Mouse (Mus musculus) C2C12 (cell line): ENCODE results near the gene Nfx1. TPM values are rescaled to one million over a fixed set of nuclear protein-coding genes. Genes with fewer than 3 reads are reported as not detected.

Source experiments
- H3K27me3 ChIP-seq: one replicate; pipeline ENCODE4 v1.6.1; 2011; ENCODE audit not compliant: control insufficient read depth, insufficient read depth, insufficient read length
- H3K36me3 ChIP-seq: one replicate; pipeline ENCODE4 v1.6.1; 2011; ENCODE audit not compliant: control insufficient read depth, insufficient read depth
- H3K4me3 ChIP-seq: one replicate; pipeline ENCODE4 v1.5.1; 2011; ENCODE audit warnings: mild to moderate bottlenecking, control low read depth; ENCODE audit not compliant: poor library complexity, insufficient read depth, severe bottlenecking
- H3K79me2 ChIP-seq: one replicate; pipeline ENCODE4 v1.6.1; 2011; ENCODE audit not compliant: control insufficient read depth, insufficient read depth
- H3K79me3 ChIP-seq: one replicate; pipeline ENCODE4 v1.6.1; 2011; ENCODE audit warnings: low read depth, control low read depth
- H3ac ChIP-seq: one replicate; pipeline ENCODE3; 2011; ENCODE audit warnings: low read depth; ENCODE audit not compliant: control insufficient read depth, insufficient read length
- CEBPB ChIP-seq: IDR thresholded peaks from one replicate; pipeline ENCODE4 v1.6.1; 2011; ENCODE audit warnings: low read depth, mild to moderate bottlenecking, control low read depth, moderate library complexity
- CTCF ChIP-seq: IDR thresholded peaks from one replicate; pipeline ENCODE4 v1.5.1; 2011; ENCODE audit not compliant: control insufficient read depth, insufficient read depth, insufficient read length
- FOSL1 ChIP-seq: IDR thresholded peaks from one replicate; pipeline ENCODE4 v1.8.0; 2011; ENCODE audit warnings: mild to moderate bottlenecking, low read length; ENCODE audit not compliant: poor library complexity, insufficient read depth, severe bottlenecking
- MAX ChIP-seq: IDR thresholded peaks from one replicate; pipeline ENCODE4 v1.6.1; 2011; ENCODE audit warnings: mild to moderate bottlenecking, control low read depth
- MYOD1 ChIP-seq: IDR thresholded peaks from one replicate; pipeline ENCODE4 v1.6.1; 2011; ENCODE audit warnings: low read depth; ENCODE audit not compliant: control insufficient read depth, insufficient read length
- MYOG ChIP-seq: IDR thresholded peaks from one replicate; pipeline ENCODE4 v1.6.1; 2011; ENCODE audit not compliant: control insufficient read depth, insufficient read length; ENCODE audit errors: extremely low read depth
- USF1 ChIP-seq: IDR thresholded peaks from one replicate; pipeline ENCODE4 v1.6.1; 2011; ENCODE audit warnings: low read depth, mild to moderate bottlenecking, control low read depth, moderate library complexity
- polyA plus RNA-seq: library from polyadenylated mRNA; unstranded; fragments of >200 nt; fragmentation: generic; extraction: Trizol; gene quantifications from one replicate; pipeline ENCODE4 v1.2.1, GENCODE M21; 2012; ENCODE audit warnings: missing spikeins

Nfx1 gene
- polyA plus RNA-seq, 1 experiment, result 29.0 TPM

DNA sequence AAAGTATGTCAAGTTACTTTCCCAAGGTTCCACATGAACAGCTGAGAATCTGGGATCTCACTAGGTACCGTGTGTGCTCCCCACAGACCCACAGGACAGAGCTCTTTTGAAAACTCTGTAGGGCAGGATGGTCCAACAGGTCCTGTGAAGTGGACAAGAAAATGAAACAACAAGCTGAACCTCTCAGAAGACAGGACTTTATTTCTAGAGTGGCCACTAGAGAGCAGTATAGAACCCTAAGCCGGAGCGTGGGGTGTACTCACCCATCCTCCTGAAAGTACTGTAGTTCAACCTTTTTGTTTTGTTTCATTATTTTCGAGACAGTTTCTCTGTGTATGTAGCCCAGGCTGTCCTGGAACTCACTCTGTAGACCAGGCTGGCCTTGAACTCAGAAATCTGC is 57.6 kb downstream of the Nfx1 start:
- Histone ChIP-seq H3K4me3 (no peak overlapping the region), H3K27me3 (no peaks in the 10 kb centered on the region), H3K79me3 (no peaks in the 10 kb centered on the region), H3ac (no peak overlapping the region), H3K36me3 (peaks cover 11% of the 10 kb centered on the region), H3K79me2 (no peaks in the 10 kb centered on the region)
- TF ChIP-seq MYOD1 (no peak), CTCF (no peak), FOSL1 (no peak), USF1 (no peak), CEBPB (no peak), MAX (no peak), MYOG (no peak)

DNA sequence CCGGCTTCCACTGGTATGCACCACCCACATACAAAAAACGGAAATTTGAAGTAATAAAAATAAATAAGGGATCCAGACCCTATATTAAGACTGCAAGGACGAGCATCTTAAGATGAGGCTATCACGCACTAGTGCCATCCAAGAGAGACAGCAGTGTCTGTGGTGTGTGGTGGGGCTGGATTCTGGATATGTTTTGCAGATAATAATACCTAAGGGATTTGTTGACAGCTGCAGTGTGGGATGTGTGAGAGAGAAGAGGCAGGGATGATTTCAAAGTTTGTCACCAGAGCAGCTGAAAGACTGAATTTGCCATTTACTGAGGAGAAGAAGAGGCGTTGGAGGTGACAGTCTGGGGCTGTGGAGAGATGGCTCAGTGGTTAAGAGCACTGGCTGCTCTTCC is 58.7 kb downstream of the Nfx1 start:
- H3K79me2 ChIP-seq, result no peaks in the 10 kb centered on the region
- no peak overlapping the region for H3K4me3 ChIP-seq
- TF ChIP-seq CTCF, result no peak
- TF ChIP-seq CEBPB, result no peak
- TF ChIP-seq USF1, result no peak
- no peak for TF ChIP-seq MAX
- no peak for TF ChIP-seq FOSL1
- TF ChIP-seq MYOD1, result no peak
- TF ChIP-seq MYOG, result no peak
- no peaks in the 10 kb centered on the region for H3K27me3 ChIP-seq
- peaks cover 4% of the 10 kb centered on the region for H3K36me3 ChIP-seq
- no peaks in the 10 kb centered on the region for H3K79me3 ChIP-seq
- H3ac ChIP-seq, result no peak overlapping the region

DNA sequence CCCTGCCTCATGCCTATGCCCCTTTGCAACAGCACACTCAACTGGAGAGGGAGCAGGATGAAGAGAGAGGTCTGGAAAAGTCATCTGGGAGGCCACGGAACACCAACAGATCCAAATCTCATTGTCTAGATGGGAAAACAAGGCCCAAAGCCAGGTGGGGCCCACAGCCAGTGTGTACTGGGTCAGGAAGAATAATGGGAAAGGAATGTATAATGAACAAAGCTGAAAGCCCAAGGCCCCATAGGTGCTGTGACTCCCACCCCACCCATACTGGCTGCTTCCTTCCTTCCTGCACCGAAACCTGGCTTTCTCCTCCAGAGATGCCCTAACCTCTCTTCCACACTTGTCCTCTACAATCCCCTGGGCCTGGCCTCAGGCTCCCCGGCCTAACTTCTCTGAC is 60.5 kb downstream of the Nfx1 start:
- no peak for TF ChIP-seq FOSL1
- no peak for TF ChIP-seq CTCF
- TF ChIP-seq MYOD1, result no peak
- no peak for TF ChIP-seq MYOG
- TF ChIP-seq MAX, result no peak
- no peak for TF ChIP-seq USF1
- TF ChIP-seq CEBPB, result no peak
- Histone ChIP-seq H3K79me2 (no peaks in the 10 kb centered on the region), H3ac (no peak overlapping the region), H3K79me3 (no peaks in the 10 kb centered on the region), H3K36me3 (peaks cover 4% of the 10 kb centered on the region), H3K27me3 (no peaks in the 10 kb centered on the region), H3K4me3 (no peak overlapping the region)

DNA sequence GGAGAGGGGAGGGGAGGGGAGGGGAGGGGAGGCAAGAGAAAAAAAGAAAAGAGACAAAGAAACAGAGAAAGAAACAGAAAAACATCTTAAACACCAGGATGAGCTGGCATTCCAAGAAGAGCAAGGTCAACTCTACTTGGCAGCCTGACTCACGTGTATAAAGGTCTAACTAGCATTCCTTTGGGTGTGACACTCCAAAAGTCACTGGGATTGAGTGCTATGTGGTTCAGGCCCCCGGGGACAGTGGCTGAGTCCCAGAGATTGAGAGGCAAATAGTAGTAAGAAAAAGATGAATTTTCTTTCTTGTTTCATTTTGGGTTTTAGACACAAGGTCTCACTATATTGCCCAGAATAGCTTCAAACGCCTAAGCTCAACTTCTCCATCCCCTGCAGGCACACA is 67.2 kb downstream of the Nfx1 start:
- TF ChIP-seq CEBPB, result no peak
- no peak for TF ChIP-seq USF1
- no peak for TF ChIP-seq MYOD1
- H3K4me3 ChIP-seq, result no peak overlapping the region
- no peaks in the 10 kb centered on the region for H3K36me3 ChIP-seq
- H3K27me3 ChIP-seq, result no peaks in the 10 kb centered on the region
- no peaks in the 10 kb centered on the region for H3K79me2 ChIP-seq
- no peak overlapping the region for H3ac ChIP-seq
- H3K79me3 ChIP-seq, result no peaks in the 10 kb centered on the region

DNA sequence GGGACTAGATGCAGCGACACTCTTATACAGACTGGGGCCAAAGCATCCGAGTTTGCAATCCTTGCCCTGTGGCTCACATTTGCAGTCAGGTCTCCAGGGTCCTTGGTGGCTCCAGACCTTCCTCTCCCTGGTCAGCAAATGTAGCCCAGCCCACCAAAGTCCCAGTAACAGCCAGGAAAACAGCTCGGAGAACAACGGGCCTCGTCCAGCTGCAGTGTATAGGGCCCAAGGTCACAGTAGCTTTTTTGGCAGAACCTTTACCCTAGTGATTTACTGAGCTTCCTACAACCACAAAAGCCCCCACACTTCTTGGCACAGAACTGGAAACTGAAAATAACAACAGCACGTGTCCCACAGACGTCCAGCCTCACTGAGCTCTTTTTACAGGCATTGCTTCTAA is 70.3 kb downstream of the Nfx1 start:
- no peak for TF ChIP-seq MYOD1
- TF ChIP-seq CEBPB, result no peak
- no peak for TF ChIP-seq USF1
- no peak for TF ChIP-seq MAX
- no peak for TF ChIP-seq CTCF
- TF ChIP-seq FOSL1, result no peak
- TF ChIP-seq MYOG, result no peak
- Histone ChIP-seq H3K79me3 (no peaks in the 10 kb centered on the region), H3ac (no peak overlapping the region), H3K36me3 (no peaks in the 10 kb centered on the region), H3K79me2 (no peaks in the 10 kb centered on the region), H3K27me3 (no peaks in the 10 kb centered on the region), H3K4me3 (no peak overlapping the region)

DNA sequence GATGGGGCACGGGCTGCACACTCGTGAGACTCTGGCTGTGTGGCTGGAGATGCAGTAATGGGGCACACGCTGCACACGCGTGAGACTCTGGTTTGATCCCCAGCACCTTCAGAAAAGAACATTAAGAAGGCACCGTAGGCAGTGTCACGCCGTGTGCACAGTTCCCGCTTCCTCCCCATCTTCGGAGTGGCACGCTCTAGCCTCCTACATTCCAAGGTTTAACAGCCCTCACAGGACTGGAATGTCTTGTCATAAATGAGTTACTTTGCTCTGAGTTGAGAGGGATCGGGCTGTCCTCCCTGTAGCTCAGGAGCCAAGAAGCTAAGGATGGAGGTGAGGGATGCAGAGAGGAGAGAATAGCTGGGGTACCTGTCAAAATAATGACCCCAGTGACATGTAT is 72.2 kb downstream of the Nfx1 start:
- H3ac ChIP-seq, result no peak overlapping the region

More for the DNA sequence above, 72.2 kb downstream of the Nfx1 start:
- H3K4me3 ChIP-seq, result no peak overlapping the region
- H3K36me3 ChIP-seq, result no peaks in the 10 kb centered on the region
- H3K79me2 ChIP-seq, result no peaks in the 10 kb centered on the region
- TF ChIP-seq MYOG, result no peak
- no peak for TF ChIP-seq USF1
- no peak for TF ChIP-seq MAX
- no peaks in the 10 kb centered on the region for H3K27me3 ChIP-seq
- no peaks in the 10 kb centered on the region for H3K79me3 ChIP-seq
